Mouse (Mus musculus) MEL (cell line): ENCODE data around the gene Srsf6.

Experiments
- CTCF ChIP-seq, 3 experiments: IDR thresholded peaks in 2 of 3; conservative IDR thresholded peaks in 1 of 3; 2 replicates each; pipeline ENCODE4 v1.5.1; 2011 to 2012; ENCODE audit warnings: low read length in 3 of 3, low read depth in 2 of 3, mild to moderate bottlenecking in 2 of 3, improper control_type of control experiment in 1 of 3, inconsistent platforms in 1 of 3, mixed read lengths in 1 of 3, moderate library complexity in 1 of 3; ENCODE audit not compliant: control insufficient read depth in 1 of 3, insufficient read depth in 1 of 3, poor library complexity in 1 of 3, severe bottlenecking in 1 of 3
- ETS1 ChIP-seq: IDR thresholded peaks from 2 replicates; pipeline ENCODE4 v1.6.1; 2012; ENCODE audit warnings: low read depth, mild to moderate bottlenecking, inconsistent platforms, low read length, improper control_type of control experiment, moderate library complexity
- KAT2A ChIP-seq: conservative IDR thresholded peaks from 2 replicates; pipeline ENCODE4 v1.6.1; 2012; ENCODE audit warnings: low read depth, low read length, improper control_type of control experiment, inconsistent platforms
- MAX ChIP-seq: IDR thresholded peaks from 2 replicates; pipeline ENCODE4 v1.6.1; 2011; ENCODE audit warnings: low read length, improper control_type of control experiment
- MYB ChIP-seq: IDR thresholded peaks from 2 replicates; pipeline ENCODE4 v1.6.1; 2011; ENCODE audit warnings: mild to moderate bottlenecking, low read depth, low read length, improper control_type of control experiment
- NELFE ChIP-seq: IDR thresholded peaks from 2 replicates; pipeline ENCODE4 v1.6.1; 2011; ENCODE audit warnings: low read depth, low read length, improper control_type of control experiment
- POLR2A ChIP-seq, 2 experiments: IDR thresholded peaks; 2 replicates each; pipeline ENCODE4 v1.6.1; 2011 to 2012; ENCODE audit warnings: low read length in 2 of 2, mild to moderate bottlenecking in 2 of 2, control low read depth in 1 of 2, improper control_type of control experiment in 1 of 2, low read depth in 1 of 2, moderate library complexity in 1 of 2; ENCODE audit not compliant: control insufficient read depth in 1 of 2, insufficient read depth in 1 of 2, poor library complexity in 1 of 2
- TAL1 ChIP-seq: IDR thresholded peaks from 2 replicates; pipeline ENCODE4 v1.6.1; 2012; ENCODE audit warnings: mild to moderate bottlenecking, inconsistent platforms, low read length, moderate library complexity, mixed read lengths
- USF1 ChIP-seq: IDR thresholded peaks from 2 replicates; pipeline ENCODE4 v1.6.1; 2014; ENCODE audit warnings: low read depth, mild to moderate bottlenecking, inconsistent platforms, low read length, improper control_type of control experiment, moderate library complexity
- ZC3H11A ChIP-seq: IDR thresholded peaks from 2 replicates; pipeline ENCODE4 v1.6.1; 2012; ENCODE audit warnings: low read depth, mild to moderate bottlenecking, inconsistent platforms, low read length, improper control_type of control experiment
- ZNF384 ChIP-seq: IDR thresholded peaks from 2 replicates; pipeline ENCODE4 v1.6.1; 2012; ENCODE audit warnings: low read depth, mild to moderate bottlenecking, inconsistent platforms, low read length, improper control_type of control experiment

- TF ChIP-seq CTCF (IDR thresholded peaks at IDR 0.05 in 2 of 3, conservative IDR thresholded peaks at IDR 0.05 in 1 of 3; ENCODE audit: control insufficient read depth in 1 of 3, insufficient read depth in 1 of 3, low read depth in 2 of 3, low read length in 3 of 3, poor library complexity in 1 of 3, severe bottlenecking in 1 of 3) (no peak), MAX (no peak), KAT2A (no peak), NELFE (no peak), USF1 (no peak), POLR2A (IDR thresholded peaks at IDR 0.05; ENCODE audit: control insufficient read depth in 1 of 2, insufficient read depth in 1 of 2, low read depth in 1 of 2, low read length in 2 of 2, poor library complexity in 1 of 2) (no peak), TAL1 (no peak), ETS1 (no peak), ZC3H11A (no peak), MYB (no peak), ZNF384 (no peak)
Measured at GRCm38 (mm10) chr2:162889731-162890130, 41.6 kb upstream of the Srsf6 start.
